Mouse (Mus musculus): ENCODE measurements around the gene Grb2.

GRCm38 (mm10) chr11:115696471-115696870 is 11.9 kb downstream of the Grb2 start:
- TF ChIP-seq CTCF (IDR thresholded peaks at IDR 0.05; ENCODE audit: insufficient read depth, low read depth, low read length) (no peak), POLR2A (IDR thresholded peaks at IDR 0.05; ENCODE audit: insufficient read depth, low read depth, low read length) (no peak)
